ENCODE assay signal across 8 mouse cellular contexts in genomic region chr7:99140984-99141918, GRCm38 (mm10). TPM values are rescaled to one million over a fixed set of nuclear protein-coding genes. Genes with fewer than 3 reads are reported as not detected.
DNase-seq lines count a peak whose midpoint lies in the region; ATAC-seq and TF ChIP-seq lines count a peak whose summit lies in the region.

Gene Uvrag (minus strand): TSS chr7:99141141.

- no peak for TF ChIP-seq CTCF in cortical plate, adult 2 months (IDR thresholded peaks at IDR 0.05; ENCODE audit: extremely low read depth, insufficient read depth, low read length)

- peak within 1 kb of the TSS; percentile 81 for H3K4me3 ChIP-seq in cortical plate, adult 2 months (ENCODE audit: insufficient read depth, low read length)
- peak within 1 kb of the TSS; percentile 96 for H3K4me3 ChIP-seq in megakaryocyte, embryonic 14.5 days (replicated peaks)

- peaks cover 14% of the 10 kb centered on the region for H3K36me3 ChIP-seq in megakaryocyte, embryonic 14.5 days (replicated peaks; ENCODE audit: low read length)

- peak; percentile 89 for TF ChIP-seq POLR2A in cortical plate, adult 2 months (IDR thresholded peaks at IDR 0.05; ENCODE audit: extremely low read depth, insufficient read depth, low read length)

- H3K27ac ChIP-seq in cortical plate, adult 2 months (ENCODE audit: insufficient read depth, low read length): peak within 1 kb of the TSS; percentile 68

- no peaks in the 10 kb centered on the region for H3K27me3 ChIP-seq in megakaryocyte, embryonic 14.5 days (replicated peaks)

- peaks cover 5% of the 10 kb centered on the region; the same call in 1 of the 2 replicates for H3K4me1 ChIP-seq in cortical plate, adult 2 months (ENCODE audit: control insufficient read depth, insufficient read depth, low read length)
- peaks cover 62% of the 10 kb centered on the region for H3K4me1 ChIP-seq in megakaryocyte, embryonic 14.5 days

- DNase-seq in gastrocnemius, adult 8-10 months (ENCODE audit: low spot score in 2 of 2): peak; percentile 99
- DNase-seq in hindlimb bud, embryonic 11.5 days (ENCODE audit: extremely low spot score, low read depth, low spot score): peak; percentile 95
- peak; percentile 99 to 100 for DNase-seq in left cerebral cortex, adult 8-10 months (ENCODE audit: low spot score in 2 of 2)
- DNase-seq in right cerebral cortex, postnatal 10 days (ENCODE audit: low spot score in 2 of 2): peak; percentile 99 to 100
- DNase-seq in urinary bladder, postnatal 25 days (ENCODE audit: low spot score): peak; percentile 97

- no peaks in the 10 kb centered on the region for H3K9me3 ChIP-seq in megakaryocyte, embryonic 14.5 days

- peak; percentile 90 for ATAC-seq in activated CD4-positive, CD25-positive, alpha-beta regulatory T cell, adult 4 months

RNA-seq across cellular contexts. Expression of gene Uvrag, which starts in this region (rescaled TPM):
- 1 to 10 TPM; 6.7 to 8.9 TPM for polyA plus RNA-seq in activated CD4-positive, CD25-positive, alpha-beta regulatory T cell, adult 4 months (2017; shearing (Covaris generic))
- 18.0 and 19.7 TPM in 2 replicates for polyA plus RNA-seq in cortical plate, adult 2 months (2012; rRNA removed)
- 10 to 100 TPM in 3 of 4 experiments, 1 to 10 TPM in 1; 6.0 to 13.1 (median 11.5) TPM for total RNA-seq in gastrocnemius, adult 8-10 months (2022)
- total RNA-seq in left cerebral cortex, adult 8-10 months (2022): 10 to 100 TPM; 53.5 to 64.9 (median 54.4) TPM
- polyA plus RNA-seq in megakaryocyte, embryonic 14.5 days (2012; ENCODE audit: insufficient read depth, low replicate concordance): 13.9 and 19.6 TPM in 2 replicates

Comparison
In these comparisons a context has a peak if more than half of its experiments do, and no peak if none do; other contexts are left out.
1. Peak in every context shown above with its lines: DNase-seq, ATAC-seq, H3K4me3 ChIP-seq and H3K27ac ChIP-seq.